Mouse (Mus musculus): ENCODE results near the gene Hes2.
A peak's percentile ranks its signal among the peaks of the same experiment; 100 is the strongest.

Gene Hes2

GRCm38 (mm10) chr4:152158585-152159284 lies at the start of gene Hes2:
Hes2 (plus strand) TSS chr4:152158867.
- DNase-seq = peak in 1 of 2 experiments; percentile 60

GRCm38 (mm10) chr4:152109509-152109908 lies 49.2 kb upstream of the Hes2 start:
- DNase-seq = no peak

- no peak for DNase-seq
These were observed 48.0 kb upstream of the Hes2 start for GRCm38 (mm10) chr4:152110689-152111088.

- DNase-seq = no peak
These were observed 46.3 kb upstream of the Hes2 start for GRCm38 (mm10) chr4:152112329-152112728.

GRCm38 (mm10) chr4:152114080-152114479 lies 44.6 kb upstream of the Hes2 start:
- DNase-seq = no peak

- no peak for DNase-seq
These were observed 42.6 kb upstream of the Hes2 start, which contains the start of gene Tnfrsf25 for GRCm38 (mm10) chr4:152115921-152116612. Tnfrsf25 (plus strand) TSS chr4:152115934.

GRCm38 (mm10) chr4:152117538-152117937 lies 41.1 kb upstream of the Hes2 start:
- no peak for DNase-seq

- DNase-seq = peak; percentile 63 to 72
These were observed 39.0 kb upstream of the Hes2 start for GRCm38 (mm10) chr4:152119396-152120292.

- no peak for DNase-seq
These were observed 38.1 kb upstream of the Hes2 start for GRCm38 (mm10) chr4:152120311-152121182.

GRCm38 (mm10) chr4:152121183-152121505 lies 37.5 kb upstream of the Hes2 start:
- no peak for DNase-seq

GRCm38 (mm10) chr4:152124361-152124961 lies 34.2 kb upstream of the Hes2 start:
- no peak for DNase-seq

GRCm38 (mm10) chr4:152125161-152126025 lies 33.3 kb upstream of the Hes2 start:
- DNase-seq = peak; percentile 72 to 82

GRCm38 (mm10) chr4:152126026-152126920 lies 32.4 kb upstream of the Hes2 start:
- DNase-seq = peak in 1 of 2 experiments; percentile 56

GRCm38 (mm10) chr4:152127884-152128283 lies 30.8 kb upstream of the Hes2 start:
- no peak for DNase-seq

GRCm38 (mm10) chr4:152128784-152129183 lies 29.9 kb upstream of the Hes2 start:
- DNase-seq = no peak

GRCm38 (mm10) chr4:152129395-152129930 lies 29.2 kb upstream of the Hes2 start:
- no peak for DNase-seq

GRCm38 (mm10) chr4:152130771-152131653 lies 27.7 kb upstream of the Hes2 start:
- DNase-seq = peak; percentile 54 to 66
